Mouse (Mus musculus): ENCODE results near the gene Mroh2a. TPM values are rescaled to one million over a fixed set of nuclear protein-coding genes. Genes with fewer than 3 reads are reported as not detected.

Gene Mroh2a
- total RNA-seq, 1 experiment from 2014 or later: 0.35 TPM

DNA sequence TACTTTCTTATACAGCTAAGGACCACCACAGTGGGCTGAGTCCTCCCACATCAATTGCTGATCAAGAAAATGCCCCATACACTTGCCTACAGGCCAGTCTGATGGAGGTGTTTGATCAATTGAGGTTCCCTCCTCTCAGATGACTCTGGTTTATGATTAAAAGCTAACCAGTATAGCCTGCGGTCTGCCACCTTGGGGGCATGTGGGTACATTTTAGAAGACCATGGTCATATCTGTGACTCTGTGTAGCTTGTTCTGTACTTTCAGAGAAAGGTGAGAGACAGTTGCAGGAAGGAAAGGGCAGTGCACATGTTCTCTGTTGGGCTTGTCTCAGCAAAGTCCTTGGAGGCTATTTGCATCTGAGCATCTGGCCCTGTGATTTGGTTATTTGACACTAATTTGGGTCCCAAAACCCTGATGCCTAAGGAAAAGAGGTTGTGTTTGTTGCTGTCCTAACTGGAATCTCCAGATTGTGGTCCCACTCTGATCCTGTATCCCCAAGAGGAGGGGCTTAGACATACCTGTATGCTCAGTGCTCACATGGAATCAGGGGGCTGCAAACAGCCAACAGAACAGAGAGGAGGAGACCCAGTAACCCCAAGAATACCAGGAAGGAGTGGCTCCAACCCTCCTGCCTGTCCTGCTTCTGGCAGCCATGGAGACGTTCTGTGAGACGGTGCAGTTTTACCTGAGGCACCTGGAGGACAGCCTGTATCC is 6.0 kb downstream of the Mroh2a start:
- no peak for ATAC-seq (ENCODE audit: extremely low read depth, insufficient number of reproducible peaks, low FRiP score, poor library complexity, severe bottlenecking)

DNA sequence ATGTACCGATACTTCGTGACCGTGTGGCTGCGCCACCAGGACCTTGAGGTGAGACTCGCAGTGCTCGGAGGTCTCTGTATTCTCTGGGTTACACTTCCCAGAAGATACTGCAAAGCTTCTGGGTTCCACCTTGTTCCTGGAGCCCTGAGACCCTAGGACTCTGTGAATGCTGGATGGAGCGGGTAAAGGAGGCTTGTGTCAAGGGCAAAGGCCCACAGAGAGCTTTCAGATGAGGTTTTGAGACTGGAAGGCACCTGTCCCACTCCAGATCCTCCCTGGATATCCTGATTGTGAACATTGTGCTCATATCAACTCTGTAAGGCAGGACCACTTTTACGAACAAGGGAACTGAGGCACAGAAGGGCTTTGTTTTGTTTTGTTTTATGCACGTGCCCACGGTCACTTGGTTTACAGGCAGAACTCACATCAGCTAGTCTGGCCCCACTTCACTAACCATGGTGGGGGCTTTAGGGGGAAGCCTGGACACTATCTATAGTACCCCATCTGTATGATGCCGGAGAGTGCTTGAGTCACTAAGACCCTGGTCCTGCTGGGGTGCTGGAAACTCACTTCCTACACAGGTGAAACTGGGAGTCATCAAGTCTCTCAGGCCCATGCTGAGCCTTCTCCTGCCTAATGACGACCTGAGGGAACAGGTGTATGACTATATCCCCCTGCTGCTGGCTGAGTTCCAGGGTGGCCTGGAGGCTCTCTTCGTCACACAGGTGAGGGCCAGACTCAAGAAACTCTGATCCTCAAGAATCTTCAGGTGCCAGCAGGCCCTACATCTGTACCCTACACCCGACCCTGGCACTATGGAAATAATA is 6.8 kb downstream of the Mroh2a start:
- ATAC-seq (ENCODE audit: extremely low read depth, insufficient number of reproducible peaks, low FRiP score, poor library complexity, severe bottlenecking): no peak

DNA sequence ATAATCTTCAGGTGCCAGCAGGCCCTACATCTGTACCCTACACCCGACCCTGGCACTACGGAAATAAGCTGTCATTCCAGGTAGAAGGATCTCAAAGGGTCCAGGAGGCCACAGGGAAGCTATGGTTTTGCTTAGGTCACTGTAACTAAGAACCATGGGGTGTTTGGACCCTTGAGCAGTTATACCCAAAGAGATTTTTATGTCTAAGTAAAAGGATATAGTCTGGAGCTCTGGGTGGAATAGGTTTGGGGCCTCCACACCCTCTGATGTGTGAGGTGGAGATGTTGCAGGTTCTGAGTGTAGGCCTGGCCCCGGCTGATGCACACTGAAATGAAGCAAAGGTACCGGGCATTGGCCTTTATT is 7.4 kb downstream of the Mroh2a start:
- ATAC-seq (ENCODE audit: extremely low read depth, insufficient number of reproducible peaks, low FRiP score, poor library complexity, severe bottlenecking): no peak

DNA sequence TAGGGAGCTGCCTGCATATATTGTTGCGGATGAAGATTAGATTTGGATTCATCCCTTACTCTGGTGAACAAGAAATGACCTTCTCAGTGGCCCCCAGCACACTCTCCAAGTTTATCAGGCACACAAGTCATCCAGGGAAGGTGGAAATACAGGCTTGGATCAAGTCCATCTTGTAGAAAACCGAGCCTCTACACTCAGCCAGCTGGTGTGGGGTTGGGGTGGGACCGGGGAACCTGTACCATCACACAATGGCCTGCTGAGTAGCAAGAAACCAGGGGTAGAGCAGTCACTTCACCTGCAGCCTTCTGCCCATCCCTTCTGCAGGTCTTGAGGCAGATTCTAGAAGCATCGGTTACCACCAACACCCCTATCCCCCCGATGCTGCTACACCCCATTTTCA is 7.9 kb downstream of the Mroh2a start:
- ATAC-seq (ENCODE audit: extremely low read depth, insufficient number of reproducible peaks, low FRiP score, poor library complexity, severe bottlenecking): no peak

DNA sequence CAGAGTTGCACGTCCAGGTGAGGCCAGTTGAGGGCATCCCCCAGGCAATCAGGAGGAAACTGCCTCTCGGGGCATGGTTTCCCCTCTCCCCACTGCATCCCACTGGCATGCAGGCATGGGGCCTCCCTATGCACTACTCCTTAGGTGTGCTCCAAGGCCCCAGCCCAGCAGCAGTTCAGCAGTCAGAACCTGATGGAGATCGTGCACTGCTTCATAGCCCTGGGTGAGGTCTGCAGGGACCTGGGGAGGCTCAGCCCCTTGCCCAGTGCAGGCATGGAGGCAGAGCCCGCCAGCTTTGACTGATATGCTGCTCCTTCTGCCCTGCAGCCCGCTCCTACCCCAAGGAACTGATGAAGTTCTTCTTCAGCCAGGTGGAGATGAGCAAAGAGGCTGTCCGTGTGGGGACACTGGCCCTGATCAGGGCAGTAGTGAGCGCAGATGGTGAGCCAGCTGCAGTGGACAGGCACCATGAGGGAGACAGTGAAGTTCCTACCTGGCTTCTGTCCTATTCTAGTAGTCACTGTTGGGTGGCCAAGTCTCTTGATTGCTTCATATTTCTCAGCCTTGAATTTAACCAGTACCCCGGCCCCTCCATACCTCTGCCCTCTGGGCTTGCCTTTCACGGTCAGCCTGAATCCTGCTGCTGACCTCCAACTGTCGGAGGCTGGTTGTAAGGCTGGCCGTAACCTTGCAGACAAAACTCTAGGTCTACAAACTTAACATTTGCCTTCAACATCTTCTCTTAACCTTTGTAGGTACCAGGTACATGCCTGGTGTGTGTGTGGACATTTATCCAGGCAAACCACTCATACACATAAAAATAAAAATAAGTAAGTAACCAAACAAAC is 8.5 kb downstream of the Mroh2a start:
- ATAC-seq (ENCODE audit: extremely low read depth, insufficient number of reproducible peaks, low FRiP score, poor library complexity, severe bottlenecking): no peak

DNA sequence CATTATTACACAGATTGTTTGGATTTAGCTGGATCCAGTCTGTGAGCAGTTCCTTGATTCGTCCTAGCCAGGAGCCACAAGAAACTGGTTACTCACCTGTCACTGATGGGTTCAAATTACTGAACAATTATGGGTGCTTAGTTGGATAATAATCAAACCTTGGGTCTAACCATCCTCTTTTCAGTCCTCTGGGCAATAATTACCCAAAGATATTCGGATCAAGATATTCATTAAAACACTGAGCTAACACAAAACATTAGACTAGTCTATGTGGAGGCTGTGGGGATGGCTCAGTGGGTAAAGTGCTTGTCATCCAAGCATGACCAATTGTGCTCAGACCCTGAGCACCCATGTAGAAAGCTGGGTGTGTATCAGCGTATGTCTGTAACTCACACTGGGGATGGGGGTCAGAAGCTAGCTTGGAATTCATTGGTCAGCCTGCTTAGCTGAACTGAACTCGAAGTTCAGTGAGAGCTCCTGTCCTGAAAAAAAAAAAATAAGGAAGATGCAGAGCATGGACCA is 9.2 kb downstream of the Mroh2a start:
- ATAC-seq (ENCODE audit: extremely low read depth, insufficient number of reproducible peaks, low FRiP score, poor library complexity, severe bottlenecking): no peak

DNA sequence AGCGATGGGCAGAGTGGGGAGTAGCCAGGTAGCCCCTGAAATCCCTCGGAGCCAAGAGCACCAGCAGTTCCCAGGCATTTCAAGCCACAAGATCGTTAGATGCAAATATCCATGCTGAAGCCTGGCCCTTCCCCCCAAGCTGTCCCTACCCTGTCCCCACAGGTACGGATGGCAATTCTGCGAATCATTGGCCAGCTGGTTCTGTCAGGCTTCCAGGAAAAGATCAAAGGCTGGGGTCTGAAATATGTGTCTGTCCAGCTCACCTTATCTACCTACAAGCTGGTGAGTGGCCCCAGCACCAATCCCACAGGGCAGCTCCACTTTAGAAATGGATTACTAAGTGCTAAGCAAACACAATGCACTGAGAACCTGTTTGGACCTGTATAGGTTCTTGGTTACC is 10.5 kb downstream of the Mroh2a start:
- ATAC-seq (ENCODE audit: extremely low read depth, insufficient number of reproducible peaks, low FRiP score, poor library complexity, severe bottlenecking): no peak

DNA sequence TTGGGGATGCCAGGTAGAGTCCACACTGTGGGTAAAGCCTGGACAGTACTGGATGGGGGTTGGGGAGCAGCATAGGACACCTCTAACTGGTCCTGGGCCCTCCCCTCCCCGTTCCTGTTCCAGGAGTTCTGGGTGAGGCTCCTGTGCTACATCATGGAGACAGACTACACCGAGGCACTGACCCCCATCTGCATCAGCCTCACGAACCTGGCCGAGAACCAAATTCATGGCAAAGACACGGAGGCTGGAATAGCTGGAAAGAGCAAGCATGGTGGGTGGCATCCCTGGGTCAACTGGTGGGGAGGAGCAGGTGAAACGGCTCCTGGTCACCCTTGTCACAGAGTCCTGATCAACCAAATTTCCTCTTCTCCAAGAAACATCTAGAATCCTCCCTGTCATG is 12.0 kb downstream of the Mroh2a start:
- no peak for ATAC-seq (ENCODE audit: extremely low read depth, insufficient number of reproducible peaks, low FRiP score, poor library complexity, severe bottlenecking)

DNA sequence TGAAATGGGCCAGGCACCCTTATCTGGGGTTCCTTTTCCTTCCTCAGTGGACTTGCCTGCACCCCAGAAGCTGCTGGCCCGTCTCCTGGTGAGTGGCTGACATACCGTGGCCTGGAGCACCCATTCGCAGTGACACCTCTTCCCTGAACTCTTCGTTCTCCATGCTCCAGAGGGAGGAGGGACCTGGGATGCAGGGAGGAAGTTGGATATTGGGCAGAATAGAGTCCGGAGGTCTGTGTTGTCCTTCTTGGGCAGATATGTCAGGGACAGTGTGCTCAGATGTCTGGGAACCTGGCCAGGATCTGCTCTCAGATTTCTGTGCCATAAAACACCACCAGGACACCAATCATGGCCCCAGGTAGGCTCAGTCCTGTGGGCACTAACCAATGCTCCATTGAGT is 13.3 kb downstream of the Mroh2a start:
- ATAC-seq (ENCODE audit: extremely low read depth, insufficient number of reproducible peaks, low FRiP score, poor library complexity, severe bottlenecking): no peak

DNA sequence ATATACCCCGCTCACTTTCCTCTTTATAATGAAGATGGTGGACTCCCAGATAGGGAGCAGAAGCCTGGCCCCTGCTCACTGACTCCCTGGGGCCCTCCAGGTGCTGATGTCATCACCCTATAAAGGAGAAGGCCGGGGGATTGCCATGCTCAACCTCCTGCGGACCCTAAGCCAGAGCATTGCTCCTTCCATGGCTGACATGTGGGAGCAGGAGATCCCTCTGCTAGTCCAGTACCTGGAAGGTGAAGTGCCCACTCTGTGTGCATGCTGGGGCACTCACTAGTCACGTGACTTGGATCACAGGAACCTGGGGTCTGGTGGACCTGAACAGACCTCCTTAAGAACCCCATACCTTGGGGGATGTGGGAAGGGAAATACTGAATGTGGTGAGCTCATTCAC is 13.8 kb downstream of the Mroh2a start:
- ATAC-seq (ENCODE audit: extremely low read depth, insufficient number of reproducible peaks, low FRiP score, poor library complexity, severe bottlenecking): no peak

DNA sequence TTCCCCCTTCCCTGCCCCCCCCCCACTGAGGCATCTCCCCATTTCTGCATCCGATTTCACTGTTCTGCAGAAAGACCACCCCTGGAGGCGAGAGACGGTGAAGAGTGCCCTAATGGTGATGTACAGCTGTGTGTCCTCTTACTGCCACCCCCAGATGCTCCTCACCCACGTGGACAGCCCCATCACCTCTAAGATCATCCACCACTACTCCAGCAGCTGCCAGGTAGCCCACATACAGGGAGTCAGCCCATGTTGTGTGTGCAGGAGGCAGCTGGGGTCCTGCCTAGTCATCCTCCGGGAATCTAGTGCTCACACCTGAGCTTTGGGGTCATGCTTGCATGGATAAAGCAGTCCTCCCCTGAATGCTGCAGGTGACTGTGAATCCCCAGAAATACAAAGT is 17.1 kb downstream of the Mroh2a start:
- no peak for ATAC-seq (ENCODE audit: extremely low read depth, insufficient number of reproducible peaks, low FRiP score, poor library complexity, severe bottlenecking)

DNA sequence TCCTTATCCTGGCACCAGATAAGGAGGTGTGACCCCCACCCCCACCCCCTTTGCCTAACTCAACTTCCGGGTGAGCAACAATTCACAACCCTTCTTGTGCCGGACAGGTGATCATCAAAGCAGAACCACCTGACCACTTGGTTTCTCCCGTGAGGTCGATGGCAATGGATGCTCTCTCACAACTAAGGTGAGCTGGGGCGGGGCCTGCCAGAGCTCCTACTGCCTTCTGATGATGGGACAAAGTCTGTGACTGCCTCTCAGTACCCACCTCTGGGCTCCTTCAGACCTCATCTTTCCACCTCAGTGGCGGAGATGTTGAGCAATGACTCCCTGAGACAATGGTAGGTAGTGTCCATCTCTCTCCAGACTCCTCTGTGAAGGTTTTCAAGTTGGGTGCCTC is 19.1 kb downstream of the Mroh2a start:
- ATAC-seq (ENCODE audit: extremely low read depth, insufficient number of reproducible peaks, low FRiP score, poor library complexity, severe bottlenecking): no peak

DNA sequence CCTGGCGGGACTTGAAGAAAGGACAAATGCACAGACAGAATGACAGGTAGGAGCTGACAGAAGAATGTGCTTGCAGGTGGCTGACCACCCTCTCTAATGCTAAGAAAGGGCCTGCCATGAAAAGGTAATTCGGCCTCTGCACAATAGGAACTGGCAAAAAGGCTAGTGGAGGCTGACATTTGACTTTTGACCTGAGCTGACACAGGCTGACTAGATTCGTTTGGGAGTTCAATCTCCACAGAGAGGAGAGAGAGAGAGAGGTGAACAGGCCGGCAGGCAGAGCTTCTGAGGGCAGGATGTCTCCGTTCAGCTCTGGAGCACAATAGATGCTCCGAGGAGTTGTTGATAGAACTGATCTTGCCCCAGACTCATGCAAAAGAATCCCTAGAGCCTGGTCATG is 19.6 kb downstream of the Mroh2a start:
- ATAC-seq (ENCODE audit: extremely low read depth, insufficient number of reproducible peaks, low FRiP score, poor library complexity, severe bottlenecking): no peak

DNA sequence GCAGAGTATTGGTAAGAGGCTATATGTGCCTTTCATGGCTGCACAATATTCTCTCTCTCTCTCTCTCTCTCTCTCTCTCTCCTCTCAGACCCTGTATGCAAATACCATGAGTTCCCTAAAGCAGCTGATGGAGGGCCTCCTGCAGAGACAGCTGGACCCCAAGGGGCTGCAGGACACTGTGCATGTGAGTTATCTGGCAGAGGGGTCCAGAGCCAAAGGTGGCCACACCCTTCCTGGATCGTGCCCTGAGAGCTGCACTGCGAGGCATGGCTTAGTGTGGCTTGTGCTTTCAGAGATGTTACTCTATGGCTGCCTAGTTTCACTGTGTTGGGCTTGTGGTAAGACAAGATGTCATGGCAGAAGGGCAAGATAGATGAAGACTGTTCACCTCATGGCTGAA is 20.9 kb downstream of the Mroh2a start:
- ATAC-seq (ENCODE audit: extremely low read depth, insufficient number of reproducible peaks, low FRiP score, poor library complexity, severe bottlenecking): no peak

DNA sequence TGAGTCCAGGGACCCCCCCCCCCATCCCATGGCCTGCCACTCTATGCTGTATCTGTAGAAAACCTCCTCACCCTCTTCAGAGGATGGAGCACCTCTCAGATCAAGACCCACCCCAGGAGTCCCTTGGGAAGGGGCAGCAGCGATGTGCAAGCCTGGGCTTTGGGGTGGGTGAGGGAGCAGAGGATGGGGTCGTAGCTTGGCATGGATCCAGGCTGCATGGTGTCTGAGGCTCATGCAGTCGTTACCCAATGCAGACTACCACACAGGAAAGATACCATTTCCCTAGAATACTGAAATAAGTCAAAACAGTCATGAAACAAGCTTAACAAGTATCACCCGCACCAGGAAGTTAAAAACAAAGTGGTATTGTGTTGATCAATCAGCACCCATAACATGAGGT is 21.9 kb downstream of the Mroh2a start:
- no peak for ATAC-seq (ENCODE audit: extremely low read depth, insufficient number of reproducible peaks, low FRiP score, poor library complexity, severe bottlenecking)

DNA sequence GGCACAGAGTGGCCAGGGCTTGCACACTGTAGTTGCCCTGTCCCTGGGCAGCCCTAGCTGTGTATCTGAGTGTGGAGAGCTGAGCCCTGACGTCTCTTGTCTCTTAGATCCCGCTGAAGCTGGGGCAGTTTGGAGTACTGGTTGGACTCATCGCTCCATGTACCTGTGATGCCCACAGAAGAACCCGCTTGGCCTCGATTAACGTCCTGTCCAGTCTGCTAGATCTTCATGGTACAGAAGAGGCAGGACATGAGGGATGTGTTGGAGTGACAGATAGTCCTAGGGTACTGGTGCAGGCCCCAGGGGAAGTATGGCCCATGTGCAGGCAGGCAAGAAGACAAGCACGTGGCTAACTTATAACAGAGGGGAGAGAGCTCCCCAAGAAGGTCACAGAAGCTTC is 22.8 kb downstream of the Mroh2a start:
- no peak for ATAC-seq (ENCODE audit: extremely low read depth, insufficient number of reproducible peaks, low FRiP score, poor library complexity, severe bottlenecking)

DNA sequence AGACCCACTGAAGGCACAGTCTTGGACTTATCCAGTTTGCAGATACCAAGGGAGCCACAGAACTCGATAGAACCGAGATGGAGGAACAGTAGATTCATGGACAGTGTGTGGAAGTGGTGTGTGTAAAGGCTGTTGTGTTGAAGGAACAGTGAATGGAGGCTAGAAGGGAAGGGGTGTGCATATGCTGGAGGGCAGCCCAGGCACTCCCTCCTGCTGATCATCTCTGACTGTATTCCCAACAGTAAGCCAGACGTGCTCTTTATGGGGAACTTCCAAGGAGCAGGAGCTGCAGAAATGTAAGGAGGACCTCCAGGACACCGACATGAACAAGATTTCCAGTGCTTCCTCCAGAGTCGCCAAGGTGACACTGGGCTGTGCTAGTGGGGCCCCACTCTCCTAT is 23.2 kb downstream of the Mroh2a start:
- ATAC-seq (ENCODE audit: extremely low read depth, insufficient number of reproducible peaks, low FRiP score, poor library complexity, severe bottlenecking): no peak

DNA sequence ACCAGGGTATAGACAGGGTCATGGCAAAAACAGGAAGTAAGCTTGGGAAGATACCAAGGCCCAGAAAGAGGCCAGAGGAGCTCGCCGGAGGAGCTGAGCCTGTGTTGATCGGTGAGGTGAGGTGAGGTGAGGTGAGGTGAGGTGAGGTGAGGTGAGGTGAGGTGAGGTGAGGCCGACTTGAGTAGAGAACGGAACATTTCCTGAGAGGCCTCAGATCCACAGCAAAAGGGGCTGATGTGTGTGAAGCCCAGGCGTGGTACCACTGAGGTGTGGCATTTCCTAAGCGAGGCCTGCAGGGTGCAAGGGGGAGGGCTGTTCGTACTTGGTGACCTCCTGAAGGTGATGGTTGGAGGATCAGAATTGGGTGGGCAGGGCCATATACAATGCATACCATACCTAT is 26.3 kb downstream of the Mroh2a start:
- peak; percentile 4 for ATAC-seq (ENCODE audit: extremely low read depth, insufficient number of reproducible peaks, low FRiP score, poor library complexity, severe bottlenecking)

DNA sequence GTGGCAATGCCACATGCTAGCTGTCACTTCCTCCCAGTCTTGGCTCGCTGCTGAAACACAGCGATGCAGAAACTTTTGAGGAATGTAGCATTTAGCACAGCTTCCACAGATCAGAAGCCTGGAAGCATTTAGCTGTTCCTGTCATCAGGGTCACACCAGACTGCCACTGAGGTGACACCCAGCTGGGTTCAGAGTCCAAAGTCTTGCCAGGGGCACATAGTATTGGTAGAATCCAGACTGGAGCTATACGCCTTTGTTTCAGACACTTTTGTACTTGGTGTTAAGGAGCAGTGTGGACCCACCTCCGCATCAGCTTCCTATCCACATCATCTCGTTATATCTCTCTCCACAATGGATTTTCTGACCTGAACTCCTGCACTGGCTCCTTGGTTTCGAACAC is 26.8 kb downstream of the Mroh2a start:
- peak; percentile 3; the same call in 1 of the 2 replicates for ATAC-seq (ENCODE audit: extremely low read depth, insufficient number of reproducible peaks, low FRiP score, poor library complexity, severe bottlenecking)
